Mouse (Mus musculus) frontal cortex, postnatal 14 days (tissue): Measurements from ENCODE around the gene Wdr86.

ENCODE experiments used
- DNase-seq, 2 experiments: peaks; one replicate each; pipeline ENCODE4 v3.0.0; 2022; ENCODE audit warnings: low spot score in 2 of 2

Gene Wdr86

GRCm38 (mm10) chr5:24684578-24685365, 45.8 kb downstream of the Wdr86 start:
- DNase-seq, result peak; percentile 27 to 41

GRCm38 (mm10) chr5:24681436-24681835, 49.1 kb downstream of the Wdr86 start:
- no peak for DNase-seq

- DNase-seq, result peak; percentile 48 to 79
These were observed 56.3 kb downstream of the Wdr86 start for GRCm38 (mm10) chr5:24674238-24674637.
